Mouse (Mus musculus) MEL (cell line): ENCODE data around the gene Rnf114. TPM values are rescaled to one million over a fixed set of nuclear protein-coding genes. Genes with fewer than 3 reads are reported as not detected.

Source experiments
- DNase-seq: peaks from one replicate; pipeline ENCODE4 v3.0.0; 2011; ENCODE audit warnings: low read depth, low spot score
- H3K27ac ChIP-seq: 2 replicates; pipeline ENCODE4 v1.5.1; 2012; ENCODE audit warnings: low read depth, mild to moderate bottlenecking, control low read depth, low read length, moderate library complexity; ENCODE audit not compliant: control insufficient read depth
- H3K27me3 ChIP-seq, 2 experiments: fragments of 150-350 bp in 1 of 2; sonication (generic) in 1 of 2; 2 replicates each; pipeline ENCODE4 v1.6.1; 2012; ENCODE audit warnings: low read length in 2 of 2, mild to moderate bottlenecking in 2 of 2, improper control_type of control experiment in 1 of 2, moderate library complexity in 1 of 2; ENCODE audit not compliant: insufficient read depth in 2 of 2, control insufficient read depth in 1 of 2
- H3K36me3 ChIP-seq, 2 experiments: 2 replicates each; pipeline ENCODE4 v1.6.1; 2012 to 2014; ENCODE audit warnings: low read length in 2 of 2, improper control_type of control experiment in 1 of 2, inconsistent platforms in 1 of 2, mild to moderate bottlenecking in 1 of 2; ENCODE audit not compliant: insufficient read depth in 2 of 2, control insufficient read depth in 1 of 2
- H3K4me1 ChIP-seq, 2 experiments: fragments of 150-350 bp in 1 of 2; sonication (generic) in 1 of 2; 2 replicates each; pipeline ENCODE4 v1.6.1; 2012; ENCODE audit warnings: low read length in 2 of 2, improper control_type of control experiment in 1 of 2, mild to moderate bottlenecking in 1 of 2; ENCODE audit not compliant: insufficient read depth in 2 of 2, control insufficient read depth in 1 of 2
- H3K4me3 ChIP-seq, 2 experiments: fragments of 150-350 bp in 1 of 2; sonication (generic) in 1 of 2; 2 replicates each; pipeline ENCODE4 v1.5.1; 2012; ENCODE audit warnings: low read depth in 2 of 2, low read length in 2 of 2, mild to moderate bottlenecking in 2 of 2, moderate library complexity in 2 of 2, control low read depth in 1 of 2, improper control_type of control experiment in 1 of 2; ENCODE audit not compliant: control insufficient read depth in 1 of 2, insufficient read depth in 1 of 2
- H3K79me2 ChIP-seq: 2 replicates; pipeline ENCODE4 v1.6.1; 2012; ENCODE audit warnings: mild to moderate bottlenecking, low read length, moderate library complexity; ENCODE audit not compliant: control insufficient read depth, poor library complexity, insufficient read depth
- H3K9ac ChIP-seq: 2 replicates; pipeline ENCODE4 v1.6.1; 2012; ENCODE audit warnings: low read depth, mild to moderate bottlenecking, control low read depth, low read length, moderate library complexity; ENCODE audit not compliant: control insufficient read depth, poor library complexity, severe bottlenecking
- H3K9me3 ChIP-seq: fragments of 150-350 bp; sonication (generic); replicated peaks from 2 replicates; pipeline ENCODE4 v1.6.1; 2012; ENCODE audit warnings: mild to moderate bottlenecking, low read length, improper control_type of control experiment, moderate library complexity; ENCODE audit not compliant: insufficient read depth
- CHD1 ChIP-seq: IDR thresholded peaks from 2 replicates; pipeline ENCODE4 v1.6.1; 2012; ENCODE audit warnings: low read depth, mild to moderate bottlenecking, inconsistent platforms, low read length, improper control_type of control experiment
- ELF1 ChIP-seq: IDR thresholded peaks from 2 replicates; pipeline ENCODE4 v1.6.1; 2014; ENCODE audit warnings: low read depth, mild to moderate bottlenecking, inconsistent platforms, low read length, improper control_type of control experiment, moderate library complexity
- ETS1 ChIP-seq: IDR thresholded peaks from 2 replicates; pipeline ENCODE4 v1.6.1; 2012; ENCODE audit warnings: low read depth, mild to moderate bottlenecking, inconsistent platforms, low read length, improper control_type of control experiment, moderate library complexity
- GATA1 ChIP-seq: IDR thresholded peaks from 2 replicates; pipeline ENCODE4 v1.6.1; 2011; ENCODE audit warnings: low read depth, low read length, improper control_type of control experiment
- MAFK ChIP-seq: IDR thresholded peaks from 2 replicates; pipeline ENCODE4 v1.6.1; 2011; ENCODE audit warnings: low read depth, mild to moderate bottlenecking, low read length, improper control_type of control experiment, borderline replicate concordance
- MAX ChIP-seq: IDR thresholded peaks from 2 replicates; pipeline ENCODE4 v1.6.1; 2011; ENCODE audit warnings: low read length, improper control_type of control experiment
- MAZ ChIP-seq: IDR thresholded peaks from 2 replicates; pipeline ENCODE4 v1.6.1; 2012; ENCODE audit warnings: low read depth, mild to moderate bottlenecking, inconsistent platforms, low read length, improper control_type of control experiment
- MEF2A ChIP-seq: IDR thresholded peaks from 2 replicates; pipeline ENCODE4 v1.6.1; 2014; ENCODE audit warnings: low read depth, mild to moderate bottlenecking, inconsistent platforms, low read length, improper control_type of control experiment; ENCODE audit not compliant: poor library complexity, insufficient replicate concordance, severe bottlenecking; ENCODE audit errors: extremely low read depth
- MYB ChIP-seq: IDR thresholded peaks from 2 replicates; pipeline ENCODE4 v1.6.1; 2011; ENCODE audit warnings: mild to moderate bottlenecking, low read depth, low read length, improper control_type of control experiment
- NELFE ChIP-seq: IDR thresholded peaks from 2 replicates; pipeline ENCODE4 v1.6.1; 2011; ENCODE audit warnings: low read depth, low read length, improper control_type of control experiment
- NRF1 ChIP-seq: IDR thresholded peaks from 2 replicates; pipeline ENCODE4 v1.6.1; 2014; ENCODE audit warnings: low read depth, mild to moderate bottlenecking, inconsistent platforms, low read length, improper control_type of control experiment, moderate library complexity; ENCODE audit not compliant: poor library complexity, insufficient read depth, severe bottlenecking
- POLR2AphosphoS2 ChIP-seq: IDR thresholded peaks from 2 replicates; pipeline ENCODE4 v1.6.1; 2011; ENCODE audit warnings: low read length, improper control_type of control experiment
- RCOR1 ChIP-seq: IDR thresholded peaks from 2 replicates; pipeline ENCODE4 v1.6.1; 2012; ENCODE audit warnings: low read depth, mild to moderate bottlenecking, inconsistent platforms, low read length, improper control_type of control experiment
- SMC3 ChIP-seq: IDR thresholded peaks from 2 replicates; pipeline ENCODE4 v1.6.1; 2011; ENCODE audit warnings: low read depth, low read length, improper control_type of control experiment
- TAL1 ChIP-seq: IDR thresholded peaks from 2 replicates; pipeline ENCODE4 v1.6.1; 2012; ENCODE audit warnings: mild to moderate bottlenecking, inconsistent platforms, low read length, moderate library complexity, mixed read lengths
- TBP ChIP-seq: IDR thresholded peaks from 2 replicates; pipeline ENCODE4 v1.8.0; 2011; ENCODE audit warnings: low read depth, low read length, improper control_type of control experiment
- UBTF ChIP-seq: IDR thresholded peaks from 2 replicates; pipeline ENCODE4 v1.6.1; 2012; ENCODE audit warnings: low read depth, mild to moderate bottlenecking, inconsistent platforms, low read length, improper control_type of control experiment, moderate library complexity, borderline replicate concordance; ENCODE audit not compliant: insufficient read depth
- USF1 ChIP-seq: IDR thresholded peaks from 2 replicates; pipeline ENCODE4 v1.6.1; 2014; ENCODE audit warnings: low read depth, mild to moderate bottlenecking, inconsistent platforms, low read length, improper control_type of control experiment, moderate library complexity
- ZC3H11A ChIP-seq: IDR thresholded peaks from 2 replicates; pipeline ENCODE4 v1.6.1; 2012; ENCODE audit warnings: low read depth, mild to moderate bottlenecking, inconsistent platforms, low read length, improper control_type of control experiment
- ZKSCAN1 ChIP-seq: IDR thresholded peaks from 2 replicates; pipeline ENCODE4 v1.6.1; 2012; ENCODE audit warnings: low read depth, mild to moderate bottlenecking, inconsistent platforms, low read length, improper control_type of control experiment, moderate library complexity
- ZMIZ1 ChIP-seq: IDR thresholded peaks from 2 replicates; pipeline ENCODE4 v1.6.1; 2012; ENCODE audit warnings: low read depth, mild to moderate bottlenecking, inconsistent platforms, low read length, improper control_type of control experiment, moderate library complexity
- polyA plus RNA-seq, 2 experiments: library from polyadenylated mRNA; stranded (reverse) in 1 of 2; unstranded in 1 of 2; fragments of >175 nt in 1 of 2; fragments of >200 nt in 1 of 2; gene quantifications; 2 replicates each; pipeline versions ENCODE4 v1.2.1 to v1.2.4; 2012; ENCODE audit warnings: low replicate concordance in 2 of 2, low read depth in 1 of 2; ENCODE audit not compliant: insufficient read length in 2 of 2, insufficient read depth in 1 of 2, missing spikeins in 1 of 2
- total RNA-seq: library from RNA; depleted of rRNA; stranded (reverse); fragments of 300-350 nt; gene quantifications from 2 replicates; pipeline ENCODE4 v1.2.3, GENCODE M21; 2012

Rnf114 gene
- total and polyA plus RNA-seq, 3 experiments = 44.0 to 49.2 TPM; not detected in 1

DNA sequence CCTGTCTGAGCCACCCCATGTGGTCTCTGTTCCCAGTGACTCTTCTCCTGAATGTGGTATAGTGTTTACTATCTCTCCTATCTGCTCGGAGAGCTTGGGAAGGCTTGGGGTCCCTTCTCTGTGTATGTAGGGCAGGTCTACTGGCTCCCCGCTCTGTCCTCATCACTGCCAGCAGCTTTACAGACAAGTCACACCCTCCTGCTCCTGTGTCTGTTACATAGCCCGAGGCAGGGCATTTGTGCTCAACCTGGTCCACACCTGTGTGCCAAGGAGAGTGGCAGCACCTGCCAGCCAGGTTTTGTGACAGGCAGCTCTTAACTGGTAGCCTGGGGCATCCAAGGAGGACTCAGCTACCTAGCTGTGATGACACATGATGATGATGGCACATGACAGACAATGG lies 21.8 kb upstream of the Rnf114 start:
- DNase-seq = no peak
- Histone ChIP-seq H3K27ac (no peak overlapping the region), H3K27me3 (no peaks in the 10 kb centered on the region), H3K4me1 (no peaks in the 10 kb centered on the region), H3K79me2 (no peaks in the 10 kb centered on the region), H3K36me3 (peaks cover 0 to 7% of the 10 kb centered on the region in 2 experiments; a peak in 2 of 4 replicates), H3K9ac (no peak overlapping the region), H3K9me3 (no peaks in the 10 kb centered on the region), H3K4me3 (no peak overlapping the region)
- no peak for TF ChIP-seq ZKSCAN1
- TF ChIP-seq MAX = no peak
- TF ChIP-seq SMC3 = no peak

DNA sequence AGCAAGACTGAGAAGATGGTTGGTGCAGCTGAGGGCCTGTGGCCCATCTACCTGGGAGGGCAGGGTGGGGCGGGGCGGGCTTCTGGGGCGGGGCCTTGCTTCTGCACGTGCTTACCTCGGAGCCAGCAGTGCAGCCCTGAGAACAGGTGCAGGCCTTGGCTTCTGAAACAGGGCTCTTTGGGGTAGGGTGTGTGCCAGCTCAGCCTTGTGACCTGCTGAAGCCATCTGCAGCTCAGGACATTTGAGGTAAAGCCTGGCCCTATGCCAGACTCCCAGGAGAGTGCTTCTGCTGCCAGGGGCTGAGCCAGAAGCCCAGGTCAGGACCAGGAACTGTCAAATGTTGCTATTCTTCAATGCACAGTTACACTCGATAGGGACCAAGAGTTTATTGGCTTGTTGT lies 20.9 kb upstream of the Rnf114 start:
- Histone ChIP-seq H3K36me3 (peaks cover 0 to 5% of the 10 kb centered on the region in 2 experiments; a peak in 2 of 4 replicates), H3K27me3 (no peaks in the 10 kb centered on the region), H3K27ac (no peak overlapping the region), H3K4me3 (no peak overlapping the region), H3K9me3 (no peaks in the 10 kb centered on the region), H3K79me2 (no peaks in the 10 kb centered on the region), H3K9ac (no peak overlapping the region), H3K4me1 (no peaks in the 10 kb centered on the region)
- DNase-seq = no peak
- TF ChIP-seq NRF1 (no peak), TBP (no peak), ZC3H11A (no peak), ELF1 (no peak), UBTF (no peak), MAZ (no peak), ZKSCAN1 (no peak), ETS1 (no peak), MEF2A (no peak), MAFK (no peak), USF1 (no peak), MAX (no peak), MYB (no peak), GATA1 (no peak)

DNA sequence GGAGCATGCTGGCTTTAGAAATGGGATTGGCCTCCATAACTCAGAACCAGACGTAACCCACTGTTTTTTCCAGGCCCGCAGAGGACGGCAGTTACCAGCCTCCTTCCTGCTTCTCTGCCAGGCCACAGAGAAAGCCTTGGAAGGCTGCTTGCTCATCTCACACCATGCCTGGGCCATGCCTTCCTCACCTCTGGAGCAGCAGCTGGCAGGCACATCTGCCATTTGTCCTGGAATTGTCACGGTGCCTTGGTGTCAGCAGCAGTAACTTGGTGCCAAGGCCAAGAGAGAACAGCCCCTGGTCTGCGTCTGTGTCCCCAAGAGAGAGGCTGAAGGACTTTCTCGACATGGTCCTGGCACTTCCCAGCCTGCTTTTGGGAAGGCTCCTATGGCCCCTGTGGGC lies 18.2 kb upstream of the Rnf114 start:
- Histone ChIP-seq H3K9me3 (no peaks in the 10 kb centered on the region), H3K4me1 (no peaks in the 10 kb centered on the region), H3K36me3 (peaks cover 0 to 3% of the 10 kb centered on the region in 2 experiments; a peak in 2 of 4 replicates), H3K4me3 (no peak overlapping the region), H3K9ac (no peak overlapping the region), H3K27ac (no peak overlapping the region), H3K79me2 (no peaks in the 10 kb centered on the region), H3K27me3 (no peaks in the 10 kb centered on the region)
- TF ChIP-seq POLR2AphosphoS2 (no peak; the same call in 1 of the 2 replicates), MYB (no peak), TAL1 (no peak), SMC3 (no peak), CHD1 (no peak), USF1 (no peak), NELFE (no peak), UBTF (no peak), ZMIZ1 (no peak), RCOR1 (no peak)
- no peak for DNase-seq
